Mouse (Mus musculus): ENCODE data around the gene Gm10134. TPM values are rescaled to one million over a fixed set of nuclear protein-coding genes. Genes with fewer than 3 reads are reported as not detected.
"Not testable (repeated sequence)": the region's sequence is repeated elsewhere in the genome, so short reads cannot be mapped to it uniquely, and the experiment has no call there.

Gene Gm10134
- total RNA-seq (2022) = 1 to 10 TPM in 2 of 4 experiments, not detected in 2; 1.7 to 3.6 TPM

DNA sequence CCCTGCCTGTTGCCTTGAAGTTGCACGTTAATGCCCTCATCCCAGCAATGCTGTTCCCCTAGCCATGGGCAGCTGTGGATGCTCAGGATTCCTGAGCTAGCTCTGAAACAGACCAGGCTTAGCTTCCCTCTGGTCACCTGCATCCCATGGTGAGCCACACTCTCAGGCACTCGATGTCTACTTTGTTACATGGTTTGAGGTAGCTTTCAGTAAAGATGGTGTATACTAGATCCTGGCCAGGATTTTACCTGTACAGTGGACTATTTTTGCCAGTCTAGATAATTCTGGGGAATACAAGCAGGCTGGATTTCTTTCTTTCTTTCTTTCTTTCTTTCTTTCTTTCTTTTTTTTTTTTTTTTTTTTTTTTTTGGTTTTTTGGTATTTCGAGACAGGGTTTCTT is at the start of gene Gm10134:
Gm10134 (plus strand) TSS at position 301 of the 400 bp plus-strand sequence.
- DNase-seq (ENCODE audit: low spot score in 2 of 2) = no peak

DNA sequence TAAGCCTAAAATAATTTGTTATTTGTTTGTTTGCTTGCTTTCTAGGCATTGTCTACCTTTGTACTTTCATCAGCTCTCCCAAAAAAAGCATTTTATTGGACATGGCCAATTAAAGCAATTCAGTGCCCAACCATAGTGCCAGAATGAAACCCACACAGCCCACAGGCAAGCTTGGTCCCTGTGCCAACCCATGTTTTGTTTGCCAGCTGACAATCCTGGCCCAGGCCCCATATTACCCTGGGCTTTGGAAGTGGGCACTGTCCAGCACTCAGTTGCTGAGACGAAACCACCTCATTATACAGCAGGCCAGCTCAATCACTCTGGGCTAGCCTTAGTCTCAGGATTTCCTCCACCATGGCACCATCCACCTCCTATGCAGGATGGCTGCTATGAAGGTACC is 49.3 kb upstream of the Gm10134 start:
- DNase-seq (ENCODE audit: low spot score in 2 of 2) = no peak

DNA sequence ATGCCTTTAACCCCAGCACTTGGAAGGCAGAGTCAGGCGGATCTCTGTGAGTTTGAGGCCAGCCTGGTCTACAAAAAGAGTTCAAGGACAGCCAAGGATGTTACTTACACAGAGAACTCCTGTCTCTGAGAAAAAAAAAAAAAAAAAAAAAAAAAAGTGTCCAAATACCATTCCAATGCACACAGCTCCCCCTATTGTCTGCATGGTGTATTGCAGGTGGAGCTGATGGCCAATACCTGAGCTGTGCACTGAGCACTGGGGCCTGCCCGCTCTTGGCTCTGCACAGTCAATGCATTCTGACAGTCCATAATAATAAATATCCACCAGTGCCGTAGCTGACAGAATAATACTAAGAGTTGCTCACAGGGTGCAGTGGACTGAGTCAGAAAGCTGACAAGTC is 42.0 kb upstream of the Gm10134 start:
- peak; percentile 60 to 61 for DNase-seq (ENCODE audit: low spot score in 2 of 2)

DNA sequence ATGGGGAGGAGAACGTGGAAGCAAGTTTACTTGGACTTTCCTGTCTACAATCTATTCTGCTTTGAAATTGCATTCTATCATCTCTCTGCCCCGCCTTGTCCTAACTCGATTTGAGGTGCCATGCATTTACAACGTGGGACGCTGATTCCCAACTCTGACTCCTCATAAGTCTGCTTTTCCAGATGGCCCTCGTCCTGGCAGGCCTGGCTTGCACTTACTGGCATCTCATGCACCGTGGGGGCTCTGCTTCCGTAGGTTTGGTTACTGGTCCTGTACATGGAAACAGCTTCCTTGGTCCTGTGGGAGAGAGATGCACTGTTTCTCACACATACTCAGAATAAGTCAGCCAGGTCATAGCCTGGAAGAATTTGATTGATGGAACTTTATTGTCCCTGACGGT is 41.0 kb upstream of the Gm10134 start:
- no peak for DNase-seq (ENCODE audit: low spot score in 2 of 2)

DNA sequence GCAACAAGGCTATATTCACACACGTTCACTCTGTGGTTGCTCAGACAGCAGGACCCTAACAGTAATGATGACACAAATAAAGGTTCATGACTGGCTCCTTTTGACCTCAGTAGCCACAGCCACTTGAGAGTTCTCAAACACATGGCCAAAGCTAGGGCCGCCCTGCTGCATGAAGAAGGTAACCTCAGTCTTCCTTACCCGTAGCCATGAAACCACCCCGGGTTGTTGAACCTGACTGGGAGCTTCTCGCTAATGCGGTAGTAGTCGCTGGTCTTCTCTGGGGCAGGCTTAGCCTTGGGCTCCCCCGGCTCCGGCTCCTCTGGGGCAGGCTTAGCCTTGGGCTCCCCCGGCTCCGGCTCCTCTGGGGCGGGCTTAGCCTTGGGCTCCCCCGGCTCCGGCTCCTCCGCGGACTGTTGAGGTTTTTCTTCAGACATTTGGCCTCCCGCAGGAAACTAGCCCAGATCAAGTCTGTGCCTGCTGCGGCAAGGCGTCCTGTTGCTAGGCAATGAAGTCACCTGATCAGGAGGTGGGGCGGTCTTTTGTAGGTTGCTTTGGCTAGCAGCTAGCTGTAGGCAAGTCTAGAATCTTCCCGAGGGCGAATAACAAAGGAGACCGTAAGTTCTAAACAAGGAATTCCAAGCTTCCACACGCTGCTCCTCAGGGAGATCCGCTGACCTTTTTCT is 39.9 kb upstream of the Gm10134 start, which contains the start of gene 1700007K13Rik:
1700007K13Rik (minus strand) TSS at position 497 of the 683 bp plus-strand sequence.
- DNase-seq (ENCODE audit: low spot score in 2 of 2) = peak; percentile 37 to 77

DNA sequence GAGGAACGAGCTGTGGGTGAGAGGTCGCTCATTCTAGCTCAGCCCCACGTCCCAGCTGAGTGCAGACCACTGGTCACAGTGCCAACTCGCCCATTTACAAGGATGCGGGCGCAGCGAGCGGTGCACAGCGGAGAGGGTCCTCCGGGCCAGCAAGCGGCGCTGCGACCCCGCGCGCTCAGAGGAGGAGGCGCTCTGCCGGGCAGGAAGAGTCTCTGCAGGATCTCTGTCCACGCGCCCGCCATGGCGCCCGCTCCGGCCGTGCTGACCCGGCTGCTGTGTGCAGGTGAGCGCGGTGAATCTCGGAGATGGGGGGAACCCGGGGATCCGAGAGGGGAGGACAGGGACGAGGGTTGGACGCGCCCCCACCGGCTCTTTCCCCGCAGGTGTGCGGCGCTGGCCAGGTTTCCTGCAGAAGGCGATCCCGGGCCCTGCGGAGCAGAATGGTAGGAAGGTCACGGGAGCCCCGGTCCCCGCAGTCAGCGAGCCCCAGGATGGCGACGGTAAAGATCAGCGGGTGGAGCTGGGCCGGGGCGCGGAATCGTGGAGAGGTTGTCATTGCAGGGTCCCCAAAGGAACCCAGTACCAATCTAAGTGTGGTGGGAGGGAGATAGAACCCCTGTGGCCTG is 37.9 kb upstream of the Gm10134 start, which contains the start of gene Mrps2:
Mrps2 (plus strand) TSS at position 207 of the 626 bp plus-strand sequence.
- DNase-seq (ENCODE audit: low spot score in 2 of 2) = peak; percentile 69 to 83

DNA sequence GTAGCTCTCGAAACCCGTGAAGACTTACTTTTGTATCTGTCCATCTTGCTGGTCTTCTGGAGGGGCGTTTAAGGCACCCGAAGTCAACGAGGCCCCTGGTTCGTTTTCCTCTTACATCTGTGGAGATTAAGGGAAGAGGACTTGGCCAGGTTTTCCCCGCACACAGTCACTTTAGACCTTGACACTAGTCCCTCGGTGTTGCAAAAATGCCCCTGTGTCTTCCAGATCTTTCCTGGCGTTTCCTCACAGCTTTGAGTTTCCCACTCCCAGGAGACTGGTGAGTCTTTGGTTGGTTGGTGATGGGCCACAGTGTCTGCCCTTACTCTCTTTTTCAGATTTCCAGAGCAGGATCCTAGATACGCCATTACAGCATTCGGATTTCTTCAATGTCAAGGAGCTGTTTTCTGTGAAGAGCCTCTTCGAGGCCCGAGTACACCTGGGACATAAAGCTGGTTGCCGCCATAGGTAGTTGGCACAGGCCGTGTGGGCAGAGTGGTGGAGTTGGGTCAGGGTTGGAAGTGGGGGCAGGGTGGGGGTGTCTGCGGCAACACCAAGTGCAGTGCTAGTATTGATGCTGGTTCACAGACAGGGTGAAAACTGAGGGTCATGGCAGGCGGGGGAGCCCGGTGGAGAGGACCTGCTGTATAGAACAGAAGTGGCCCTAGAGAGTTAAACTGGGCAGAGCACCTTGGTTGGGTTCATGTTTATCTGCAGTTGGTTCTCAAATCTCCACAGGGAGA is 37.2 kb upstream of the Gm10134 start:
- no peak for DNase-seq (ENCODE audit: low spot score in 2 of 2)

DNA sequence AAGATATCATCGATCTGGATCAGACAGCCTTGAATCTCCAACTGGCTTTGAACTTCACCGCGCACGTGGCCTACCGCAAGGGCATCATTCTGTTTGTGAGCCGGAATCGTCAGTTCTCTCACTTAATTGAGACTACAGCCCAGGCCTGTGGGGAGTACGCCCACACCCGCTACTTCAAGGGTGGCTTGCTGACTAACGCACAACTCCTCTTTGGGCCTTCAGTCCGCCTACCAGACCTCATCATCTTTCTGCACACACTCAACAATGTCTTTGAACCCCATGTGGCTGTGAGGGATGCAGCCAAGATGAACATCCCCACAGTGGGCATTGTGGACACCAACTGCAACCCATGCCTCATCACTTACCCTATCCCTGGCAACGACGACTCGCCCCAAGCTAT is 36.4 kb upstream of the Gm10134 start:
- no peak for DNase-seq (ENCODE audit: low spot score in 2 of 2)

DNA sequence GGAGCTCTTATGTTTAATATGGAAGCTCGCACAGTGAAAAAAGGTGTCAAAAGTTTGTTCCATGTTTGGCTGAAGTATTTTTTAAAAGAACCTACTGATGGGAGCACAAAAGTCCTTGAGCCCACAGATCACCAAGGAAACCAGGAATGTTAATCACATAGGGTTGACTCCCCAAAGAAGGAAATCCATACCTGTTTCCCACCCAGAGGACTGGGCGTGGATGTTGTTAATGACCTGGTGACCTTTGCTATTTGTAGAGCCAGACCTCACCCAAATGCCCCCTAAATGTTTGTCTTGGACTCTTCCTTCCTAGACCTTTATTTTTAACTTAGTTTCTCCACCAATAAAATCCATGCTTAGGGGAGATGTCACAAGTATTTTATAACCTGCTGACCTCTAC is 35.3 kb upstream of the Gm10134 start:
- DNase-seq (ENCODE audit: low spot score in 2 of 2) = no peak

DNA sequence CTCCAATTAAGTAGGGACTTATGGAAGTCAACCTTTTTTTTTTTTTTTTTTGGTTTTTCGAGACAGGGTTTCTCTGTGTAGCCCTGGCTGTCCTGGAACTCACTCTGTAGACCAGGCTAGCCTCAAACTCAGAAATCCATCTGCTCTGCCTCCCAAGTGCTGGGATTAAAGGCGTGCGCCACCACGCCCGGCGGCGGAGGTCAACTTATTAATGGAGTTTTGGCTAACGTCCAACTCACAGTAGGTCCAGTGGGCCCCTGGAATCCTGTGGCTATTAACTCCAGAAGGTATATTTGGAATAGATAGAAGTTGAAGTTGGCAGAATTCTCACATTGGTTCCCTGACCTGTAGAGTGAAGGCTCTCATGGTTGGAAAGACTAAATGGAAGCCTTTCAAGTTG is 33.9 kb upstream of the Gm10134 start:
- DNase-seq (ENCODE audit: low spot score in 2 of 2) = not testable (repeated sequence)

DNA sequence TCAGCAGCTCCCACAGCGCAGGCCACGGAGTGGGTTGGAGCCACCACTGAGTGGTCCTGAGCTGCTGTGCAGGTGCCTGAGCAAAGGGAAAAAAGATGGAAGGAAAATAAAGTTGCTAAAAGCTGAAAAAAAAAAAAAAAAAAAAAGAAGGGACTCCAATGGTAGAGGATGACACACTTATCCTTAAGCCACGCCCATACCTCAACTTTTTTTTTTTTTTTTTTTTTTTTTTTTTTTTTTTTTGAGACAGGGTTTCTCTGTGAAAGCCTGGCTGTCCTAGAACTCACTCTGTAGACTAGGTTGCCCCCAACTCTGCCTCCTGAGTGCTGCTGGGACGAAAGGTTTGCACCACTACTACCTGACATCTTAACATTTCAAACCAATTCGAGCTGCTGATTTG is 27.9 kb upstream of the Gm10134 start:
- DNase-seq (ENCODE audit: low spot score in 2 of 2) = not testable (repeated sequence)

DNA sequence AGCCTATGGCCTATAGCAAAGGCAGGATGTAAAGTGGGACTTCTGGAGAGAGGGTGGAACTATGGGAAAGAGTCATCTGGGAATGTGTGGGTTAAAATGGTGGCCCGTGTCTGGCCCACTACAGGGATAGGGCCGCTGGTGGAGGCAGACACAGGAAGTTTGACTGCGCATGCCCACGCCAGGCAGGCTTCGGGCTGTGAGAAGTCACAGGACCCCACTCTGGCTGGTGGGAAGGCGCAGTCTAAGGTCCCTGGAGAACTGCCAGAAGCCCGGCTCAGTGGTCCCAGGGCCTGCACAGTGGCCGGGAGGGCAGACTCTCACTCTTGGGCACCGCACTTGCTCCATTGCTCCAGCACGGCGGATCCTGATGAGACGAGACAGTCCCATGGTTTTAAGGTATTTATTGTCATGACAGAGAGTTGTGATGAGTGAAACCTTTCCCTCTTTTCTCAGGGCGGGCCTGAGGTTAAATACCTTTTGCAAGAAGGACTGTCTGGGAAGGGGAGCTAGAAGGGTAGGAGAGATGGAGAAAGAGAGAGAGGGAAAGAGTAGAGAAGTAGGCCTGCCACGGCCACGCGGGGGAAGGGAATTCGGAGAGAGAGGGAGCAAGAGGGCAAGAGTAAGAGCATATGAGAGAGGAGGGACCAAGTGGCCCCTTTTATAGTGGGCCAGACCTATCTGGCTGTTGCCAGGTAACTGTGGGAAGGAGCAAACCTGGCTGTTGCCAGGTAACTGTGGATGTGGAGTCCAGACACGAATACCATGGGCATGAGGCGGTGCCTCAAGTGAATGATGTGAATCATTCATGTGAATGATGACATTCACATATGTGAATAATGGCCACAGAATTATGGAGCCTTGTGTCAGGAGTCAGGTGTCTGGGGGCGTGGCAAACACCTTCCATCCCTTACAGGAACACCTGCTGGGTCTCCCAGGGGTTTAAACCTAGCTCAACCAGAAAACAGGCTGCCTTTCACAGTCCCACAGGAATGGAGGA is 26.4 kb upstream of the Gm10134 start:
- DNase-seq (ENCODE audit: low spot score in 2 of 2) = no peak

DNA sequence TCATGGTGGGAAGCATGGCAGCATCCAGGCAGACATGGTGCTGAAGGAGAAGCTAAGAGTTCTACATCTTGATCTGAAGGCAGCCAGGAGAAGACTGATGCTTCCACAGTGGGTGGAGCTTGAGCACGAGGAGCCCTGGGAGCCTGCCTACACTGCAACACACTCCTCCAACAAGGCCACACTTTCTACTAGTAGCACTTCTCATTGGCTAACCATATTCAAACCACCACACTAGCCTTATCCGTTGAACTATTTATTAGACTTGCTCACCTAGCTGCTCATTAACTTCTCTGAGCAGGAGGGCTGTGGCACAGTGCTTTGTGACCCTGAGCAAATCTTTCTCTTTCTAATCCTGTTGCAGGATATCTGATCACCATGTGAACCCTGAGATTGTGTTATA is 22.0 kb upstream of the Gm10134 start:
- DNase-seq (ENCODE audit: low spot score in 2 of 2) = no peak

DNA sequence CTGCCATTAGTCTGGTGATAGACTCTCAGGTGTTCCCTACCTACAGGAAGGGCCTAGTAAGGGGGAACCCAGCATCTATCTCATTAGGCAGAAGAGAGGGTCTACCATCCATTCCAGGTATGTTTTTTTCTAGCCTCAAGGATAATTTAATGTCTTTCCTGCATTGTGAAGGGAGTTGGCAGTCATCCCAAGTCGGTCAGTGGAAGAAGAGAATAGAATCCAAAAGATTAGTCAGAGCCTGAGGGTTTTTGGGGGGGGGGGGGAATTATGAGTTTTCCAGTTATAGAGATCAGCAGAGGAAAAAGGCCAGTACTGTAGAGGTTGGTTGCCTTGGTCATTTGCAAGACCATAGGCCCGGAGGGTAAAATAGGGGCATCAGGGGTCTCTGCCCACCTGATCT is 11.4 kb upstream of the Gm10134 start:
- DNase-seq (ENCODE audit: low spot score in 2 of 2) = no peak

DNA sequence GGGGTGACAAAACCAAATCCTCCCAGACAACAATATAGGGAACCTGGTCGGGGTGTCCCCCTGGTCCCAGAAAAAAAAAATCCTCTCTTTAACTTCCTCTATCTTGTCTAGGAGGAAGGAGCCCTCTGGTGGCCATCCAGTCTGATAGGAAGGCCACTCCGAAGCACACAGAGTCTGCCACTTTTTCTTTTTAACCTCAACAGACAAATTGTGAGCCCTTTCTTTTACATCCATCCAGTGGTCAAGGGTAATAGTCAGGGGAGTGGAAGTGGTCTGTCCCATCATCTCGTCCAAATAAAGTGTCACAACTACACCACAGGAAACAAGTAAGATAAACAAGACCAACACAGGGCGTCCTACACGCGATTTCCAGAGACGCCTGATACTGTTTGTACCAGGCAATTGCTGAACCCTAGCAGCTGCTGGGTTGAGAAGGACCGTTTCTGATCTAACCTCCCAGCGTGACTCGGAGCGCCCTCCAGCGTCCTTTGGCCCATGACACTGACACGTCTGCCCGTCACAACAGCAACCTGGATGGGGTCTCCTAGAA is 10.6 kb upstream of the Gm10134 start:
- DNase-seq (ENCODE audit: low spot score in 2 of 2) = no peak

DNA sequence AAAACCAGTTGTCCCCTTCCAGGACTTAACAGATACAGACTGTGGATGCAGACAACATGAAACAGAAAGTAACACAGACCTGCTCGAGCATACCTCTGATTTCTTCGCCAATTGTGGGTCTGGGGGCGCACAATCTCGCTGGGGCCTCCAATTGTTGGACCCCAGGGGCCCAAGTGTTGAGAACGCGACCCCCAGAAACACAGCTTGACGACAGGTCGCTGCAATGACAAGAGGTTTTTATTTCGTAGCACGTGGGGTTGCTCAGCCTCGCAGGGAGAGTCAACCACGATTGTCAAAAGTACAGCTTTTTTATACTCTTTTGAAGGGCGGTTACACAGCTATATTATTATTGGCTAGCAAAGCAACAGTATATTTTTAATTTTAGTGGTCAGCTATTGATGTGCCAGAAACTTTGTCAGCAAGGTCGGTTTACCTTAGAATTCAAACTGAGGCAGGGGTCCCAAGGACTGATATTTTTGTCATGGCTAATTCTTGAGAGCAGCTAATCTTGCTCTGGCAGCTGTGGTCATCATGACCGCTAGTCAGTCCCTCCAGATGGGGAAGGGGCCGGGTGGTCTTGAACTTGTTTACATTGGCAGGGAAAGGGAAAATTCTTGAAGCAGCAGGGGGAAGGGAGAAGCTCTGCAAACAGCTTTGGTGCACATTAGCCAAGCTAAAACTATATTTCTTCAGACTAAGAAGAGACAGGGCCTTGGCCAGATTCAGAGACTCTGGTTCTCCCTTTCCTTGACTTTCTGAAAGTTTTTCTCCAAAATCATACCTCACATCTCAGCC is 9.9 kb upstream of the Gm10134 start:
- no peak for DNase-seq (ENCODE audit: low spot score in 2 of 2)

DNA sequence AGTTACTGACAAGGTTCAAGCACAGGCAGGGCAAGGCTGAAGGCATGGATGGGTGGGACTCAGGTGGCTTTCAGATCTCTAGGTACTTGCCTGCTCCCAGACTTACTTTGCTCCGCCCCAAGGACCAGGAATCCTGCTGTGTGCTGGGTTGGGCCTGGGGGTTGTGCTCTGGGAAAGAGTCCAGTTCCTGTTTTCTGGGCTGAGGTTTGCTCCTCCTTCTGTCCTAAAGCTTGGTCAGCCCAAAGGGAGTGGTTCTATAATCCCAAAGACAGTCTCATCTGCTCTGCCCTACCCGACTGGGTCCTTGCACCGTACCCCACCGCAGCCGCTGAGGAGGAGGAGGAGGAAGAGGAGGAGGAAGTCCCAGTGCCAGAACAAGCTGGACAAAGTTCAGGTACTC is 9.2 kb upstream of the Gm10134 start, which contains the start of gene Gbgt1:
Gbgt1 (plus strand) TSS at position 221 of the 400 bp plus-strand sequence.
- no peak for DNase-seq (ENCODE audit: low spot score in 2 of 2)

DNA sequence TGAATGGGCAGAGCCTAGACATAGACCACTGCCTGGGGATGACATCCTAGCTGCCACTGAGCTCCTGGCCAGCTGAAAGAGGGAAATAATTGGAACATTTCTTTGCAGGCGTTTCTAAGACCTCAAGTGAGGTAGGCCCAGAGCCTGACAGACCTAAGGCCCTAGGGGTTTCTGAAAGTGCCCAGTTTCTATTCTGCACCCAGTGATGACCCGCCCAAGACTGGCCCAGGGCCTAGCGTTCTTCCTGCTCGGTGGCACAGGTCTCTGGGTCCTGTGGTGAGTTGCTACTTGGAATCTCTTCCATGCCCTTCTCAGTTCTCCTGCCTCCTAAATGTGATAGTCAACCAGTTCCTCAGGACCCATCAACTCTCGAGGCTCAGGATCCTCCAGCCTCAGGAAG is 8.3 kb upstream of the Gm10134 start:
- DNase-seq (ENCODE audit: low spot score in 2 of 2) = no peak

DNA sequence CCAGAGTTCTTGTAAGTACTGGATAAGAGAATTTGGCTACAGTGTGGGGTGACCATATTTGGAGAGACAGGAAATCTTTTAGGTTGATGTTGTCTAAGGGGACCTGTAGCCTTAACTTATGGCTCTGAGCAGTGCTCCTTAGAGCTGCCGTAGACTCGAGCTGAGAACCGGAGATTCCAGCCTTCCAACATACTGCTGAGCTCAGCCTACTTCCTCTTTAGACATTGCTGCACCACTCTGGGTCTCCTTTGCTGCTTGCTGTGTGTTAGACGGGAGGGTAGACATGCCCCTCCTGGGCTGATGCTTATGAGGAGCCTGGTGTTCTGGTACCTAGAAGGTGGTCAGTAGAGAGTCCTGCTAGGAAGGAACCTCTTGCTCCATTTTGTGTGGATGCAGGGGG is 7.5 kb upstream of the Gm10134 start:
- DNase-seq (ENCODE audit: low spot score in 2 of 2) = no peak

DNA sequence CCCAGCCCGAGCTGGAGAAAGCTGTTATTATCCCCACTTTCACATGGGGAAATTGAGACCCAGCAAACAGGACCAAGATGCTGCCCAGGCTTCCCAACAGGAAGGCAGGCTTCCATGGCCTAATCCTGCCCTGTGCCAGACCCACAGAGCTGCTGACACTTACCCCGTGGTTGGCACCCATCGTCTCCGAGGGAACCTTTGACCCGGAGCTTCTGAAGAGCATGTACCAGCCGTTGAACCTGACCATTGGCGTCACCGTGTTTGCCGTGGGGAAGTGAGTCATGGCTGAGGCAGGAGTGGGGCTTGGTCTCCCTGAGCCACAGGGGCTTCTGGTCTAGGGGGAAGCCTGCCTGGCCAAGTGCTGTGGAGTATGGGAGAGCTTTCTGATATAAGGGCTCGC is 2.9 kb upstream of the Gm10134 start:
- DNase-seq (ENCODE audit: low spot score in 2 of 2) = no peak

Measured in left cerebral cortex, adult 8-10 months (tissue).